ENCODE assay signal across 21 mouse cellular contexts in genomic region chr19:10221585-10221984, GRCm38 (mm10). TPM values are rescaled to one million over a fixed set of nuclear protein-coding genes. Genes with fewer than 3 reads are reported as not detected.
DNase-seq lines count a peak whose midpoint lies in the region; ATAC-seq lines count a peak whose summit lies in the region.
"Had no signal": no experiment of that assay in that cellular context is flagged by ENCODE, and none has a peak within 500 bp of the region (broad histone marks: within the 10 kb centered on the region; RNA-seq: fewer than 3 reads in every experiment).

No protein-coding gene starts in this region.

- H3K4me3 ChIP-seq in hindbrain, embryonic 16.5 days (ENCODE audit: low read length) = no peak overlapping the region
- H3K4me3 ChIP-seq in hindbrain, embryonic 10.5 days = no peak overlapping the region
- no peak overlapping the region for H3K4me3 ChIP-seq in limb, embryonic 11.5 days (ENCODE audit: low read depth, low read length)
- no peak overlapping the region for H3K4me3 ChIP-seq in limb, embryonic 10.5 days
- H3K4me3 ChIP-seq in embryonic facial prominence, embryonic 10.5 days = no peak overlapping the region
- H3K4me3 ChIP-seq: erythroblast, embryonic 14.5 days; forebrain, embryonic 15.5 days; heart, adult 2 months; midbrain, embryonic 10.5 days; stomach, embryonic 15.5 days had no signal

- DNase-seq in hindbrain, embryonic 10.5 days (ENCODE audit: low spot score) = no peak
- DNase-seq in limb, embryonic 11.5 days (ENCODE audit: low spot score) = peak; percentile 38
- no peak for DNase-seq in limb, embryonic 10.5 days (ENCODE audit: low spot score)
- DNase-seq in R1 (ENCODE audit: low read depth, low spot score) = peak; percentile 36
- peak; percentile 55 for DNase-seq in embryonic facial prominence, embryonic 10.5 days (ENCODE audit: low spot score)
- no peak for DNase-seq in adrenal gland, postnatal 14 days
- DNase-seq in thymus, postnatal 10 days (ENCODE audit: low spot score in 2 of 2) = no peak
- DNase-seq: B cell, adult 2 months; cerebellum, adult 9-11 months; gastrocnemius, postnatal 10 days; heart, adult 2 months; lung, adult 2 months; lung, postnatal 36 days; spleen, adult 18-20 months; thymus, adult 2 months had no signal

- no peaks in the 10 kb centered on the region for H3K4me1 ChIP-seq in hindbrain, embryonic 16.5 days (ENCODE audit: control insufficient read depth, insufficient read depth, low read depth, low read length)
- peaks cover 42% of the 10 kb centered on the region for H3K4me1 ChIP-seq in hindbrain, embryonic 10.5 days (replicated peaks)
- peaks cover 10% of the 10 kb centered on the region; the same call in 1 of the 2 replicates for H3K4me1 ChIP-seq in limb, embryonic 11.5 days (ENCODE audit: control insufficient read depth, insufficient read depth, low read length)
- peaks cover 33% of the 10 kb centered on the region for H3K4me1 ChIP-seq in limb, embryonic 10.5 days
- H3K4me1 ChIP-seq in embryonic facial prominence, embryonic 10.5 days = peaks cover 44% of the 10 kb centered on the region
- H3K4me1 ChIP-seq: forebrain, embryonic 15.5 days had no signal

- no peaks in the 10 kb centered on the region for H3K27me3 ChIP-seq in hindbrain, embryonic 16.5 days (replicated peaks; ENCODE audit: control insufficient read depth, insufficient read depth, low read length)
- H3K27me3 ChIP-seq in hindbrain, embryonic 10.5 days (ENCODE audit: insufficient read depth, poor library complexity, severe bottlenecking) = 0 out of 2 replicates have a peak, but pooled peaks cover 3% of the 10 kb centered on the region
- no peaks in the 10 kb centered on the region for H3K27me3 ChIP-seq in limb, embryonic 11.5 days (ENCODE audit: control insufficient read depth, insufficient read depth, low read length)
- no peaks in the 10 kb centered on the region for H3K27me3 ChIP-seq in limb, embryonic 10.5 days (ENCODE audit: low read depth, poor library complexity, severe bottlenecking)
- H3K27me3 ChIP-seq in embryonic facial prominence, embryonic 10.5 days (replicated peaks; ENCODE audit: low read depth, poor library complexity, severe bottlenecking) = no peaks in the 10 kb centered on the region; the same call in 1 of the 2 replicates
- H3K27me3 ChIP-seq: forebrain, embryonic 15.5 days; stomach, embryonic 15.5 days had no signal

- no peaks in the 10 kb centered on the region for H3K36me3 ChIP-seq in hindbrain, embryonic 16.5 days (ENCODE audit: control insufficient read depth, insufficient read depth, low read length)
- H3K36me3 ChIP-seq in hindbrain, embryonic 10.5 days = no peaks in the 10 kb centered on the region
- H3K36me3 ChIP-seq in limb, embryonic 11.5 days (ENCODE audit: control insufficient read depth, insufficient read depth, low read length) = no peaks in the 10 kb centered on the region
- peaks cover 24% of the 10 kb centered on the region for H3K36me3 ChIP-seq in limb, embryonic 10.5 days
- 0 out of 2 replicates have a peak, but pooled peaks cover 3% of the 10 kb centered on the region for H3K36me3 ChIP-seq in embryonic facial prominence, embryonic 10.5 days (replicated peaks)
- H3K36me3 ChIP-seq: forebrain, embryonic 15.5 days; midbrain, embryonic 10.5 days had no signal

- H3K4me2 ChIP-seq in hindbrain, embryonic 16.5 days (ENCODE audit: low read length) = no peak overlapping the region
- no peak overlapping the region for H3K4me2 ChIP-seq in limb, embryonic 11.5 days (ENCODE audit: low read depth, severe bottlenecking)
- H3K4me2 ChIP-seq: forebrain, embryonic 15.5 days; stomach, embryonic 15.5 days had no signal

- H3K9ac ChIP-seq in hindbrain, embryonic 16.5 days (ENCODE audit: low read depth, low read length) = no peak overlapping the region
- no peak overlapping the region for H3K9ac ChIP-seq in limb, embryonic 11.5 days (ENCODE audit: low read length)
- H3K9ac ChIP-seq: forebrain, embryonic 15.5 days; stomach, embryonic 15.5 days had no signal

- 62% methylated on average over 4 of the region's 4 CpGs for WGBS in hindbrain, embryonic 16.5 days
- WGBS in hindbrain, embryonic 10.5 days = 68% methylated on average over 4 of the region's 4 CpGs
- 19% methylated on average over 4 of the region's 4 CpGs for WGBS in limb, embryonic 11.5 days
- WGBS in limb, embryonic 10.5 days = 25% methylated on average over 4 of the region's 4 CpGs
- WGBS in embryonic facial prominence, embryonic 10.5 days = 78% methylated on average over 4 of the region's 4 CpGs

- no peak overlapping the region for H3K27ac ChIP-seq in hindbrain, embryonic 16.5 days (ENCODE audit: low read depth, low read length)
- no peak overlapping the region for H3K27ac ChIP-seq in hindbrain, embryonic 10.5 days
- H3K27ac ChIP-seq in limb, embryonic 11.5 days (replicated peaks; ENCODE audit: low read depth, low read length) = no peak overlapping the region
- H3K27ac ChIP-seq in limb, embryonic 10.5 days = no peak overlapping the region; the same call in 1 of the 2 replicates
- H3K27ac ChIP-seq in embryonic facial prominence, embryonic 10.5 days (replicated peaks) = no peak overlapping the region; the same call in 1 of the 2 replicates
- H3K27ac ChIP-seq: forebrain, embryonic 15.5 days; heart, adult 2 months had no signal

- ATAC-seq in hindbrain, embryonic 16.5 days = 0 out of 2 replicates have a peak, but pooled peaks have one; percentile 25
- ATAC-seq in limb, embryonic 11.5 days (ENCODE audit: insufficient number of reproducible peaks, low FRiP score, low TSS enrichment, low read depth) = no peak
- ATAC-seq: forebrain, embryonic 15.5 days; Patski had no signal

- no peaks in the 10 kb centered on the region for H3K9me3 ChIP-seq in hindbrain, embryonic 16.5 days (ENCODE audit: control insufficient read depth, low read length)
- no peaks in the 10 kb centered on the region for H3K9me3 ChIP-seq in hindbrain, embryonic 10.5 days
- H3K9me3 ChIP-seq in limb, embryonic 11.5 days (ENCODE audit: control insufficient read depth, low read length) = no peaks in the 10 kb centered on the region
- H3K9me3 ChIP-seq in limb, embryonic 10.5 days (replicated peaks) = no peaks in the 10 kb centered on the region
- H3K9me3 ChIP-seq in embryonic facial prominence, embryonic 10.5 days = no peaks in the 10 kb centered on the region
- H3K9me3 ChIP-seq: forebrain, embryonic 15.5 days; midbrain, embryonic 10.5 days; stomach, embryonic 15.5 days had no signal

RNA-seq across cellular contexts. Expression of gene Fen1, which starts 17.6 kb away (rescaled TPM):
- polyA plus RNA-seq in hindbrain, embryonic 16.5 days (2015; fragmentation: Nextera tagmentation; extraction: Ambion mirVana) = 27.6 and 29.4 TPM in 2 replicates
- 135 and 181 TPM in 2 replicates for polyA plus RNA-seq in hindbrain, embryonic 10.5 days (2016; fragmentation: Nextera tagmentation; extraction: Ambion mirVana)
- polyA plus RNA-seq in limb, embryonic 11.5 days (2014; fragmentation: Nextera tagmentation; extraction: Ambion mirVana) = 135 and 140 TPM in 2 replicates
- polyA plus RNA-seq in limb, embryonic 10.5 days (2016; fragmentation: Nextera tagmentation; extraction: Ambion mirVana) = 188 and 204 TPM in 2 replicates
- polyA plus RNA-seq in embryonic facial prominence, embryonic 10.5 days (2016; fragmentation: Nextera tagmentation; extraction: Ambion mirVana) = 183 and 199 TPM in 2 replicates
- total RNA-seq in adrenal gland, postnatal 14 days (2021) = 20.6 and 21.7 TPM in 2 replicates

RNA-seq across cellular contexts. Expression of gene Tmem258, which starts 17.8 kb away (rescaled TPM):
- polyA plus RNA-seq in hindbrain, embryonic 16.5 days (2015; fragmentation: Nextera tagmentation; extraction: Ambion mirVana) = 281 and 311 TPM in 2 replicates
- polyA plus RNA-seq in hindbrain, embryonic 10.5 days (2016; fragmentation: Nextera tagmentation; extraction: Ambion mirVana) = 387 and 389 TPM in 2 replicates
- polyA plus RNA-seq in limb, embryonic 11.5 days (2014; fragmentation: Nextera tagmentation; extraction: Ambion mirVana) = 419 and 442 TPM in 2 replicates
- polyA plus RNA-seq in limb, embryonic 10.5 days (2016; fragmentation: Nextera tagmentation; extraction: Ambion mirVana) = 420 and 432 TPM in 2 replicates
- polyA plus RNA-seq in embryonic facial prominence, embryonic 10.5 days (2016; fragmentation: Nextera tagmentation; extraction: Ambion mirVana) = 379 and 394 TPM in 2 replicates
- total RNA-seq in adrenal gland, postnatal 14 days (2021) = 161 and 170 TPM in 2 replicates

RNA-seq across cellular contexts. Expression of gene Myrf, which starts 19.0 kb away (rescaled TPM):
- 0.95 and 1.1 TPM in 2 replicates for polyA plus RNA-seq in hindbrain, embryonic 16.5 days (2015; fragmentation: Nextera tagmentation; extraction: Ambion mirVana)
- 2.1 and 2.7 TPM in 2 replicates for polyA plus RNA-seq in hindbrain, embryonic 10.5 days (2016; fragmentation: Nextera tagmentation; extraction: Ambion mirVana)
- 4.4 and 4.6 TPM in 2 replicates for polyA plus RNA-seq in limb, embryonic 11.5 days (2014; fragmentation: Nextera tagmentation; extraction: Ambion mirVana)
- 6.8 and 8.4 TPM in 2 replicates for polyA plus RNA-seq in limb, embryonic 10.5 days (2016; fragmentation: Nextera tagmentation; extraction: Ambion mirVana)
- 4.2 TPM in 2 replicates for polyA plus RNA-seq in embryonic facial prominence, embryonic 10.5 days (2016; fragmentation: Nextera tagmentation; extraction: Ambion mirVana)
- total RNA-seq in adrenal gland, postnatal 14 days (2021) = 2.6 and 4.7 TPM in 2 replicates

RNA-seq across cellular contexts. Expression of gene Fads1, which starts 38.9 kb away (rescaled TPM):
- 169 and 177 TPM in 2 replicates for polyA plus RNA-seq in hindbrain, embryonic 16.5 days (2015; fragmentation: Nextera tagmentation; extraction: Ambion mirVana)
- polyA plus RNA-seq in hindbrain, embryonic 10.5 days (2016; fragmentation: Nextera tagmentation; extraction: Ambion mirVana) = 162 and 170 TPM in 2 replicates
- polyA plus RNA-seq in limb, embryonic 11.5 days (2014; fragmentation: Nextera tagmentation; extraction: Ambion mirVana) = 138 and 145 TPM in 2 replicates
- polyA plus RNA-seq in limb, embryonic 10.5 days (2016; fragmentation: Nextera tagmentation; extraction: Ambion mirVana) = 142 and 155 TPM in 2 replicates
- polyA plus RNA-seq in embryonic facial prominence, embryonic 10.5 days (2016; fragmentation: Nextera tagmentation; extraction: Ambion mirVana) = 151 and 156 TPM in 2 replicates
- total RNA-seq in adrenal gland, postnatal 14 days (2021) = 324 and 362 TPM in 2 replicates

Comparison
In these comparisons a context has a peak if more than half of its experiments do, and no peak if none do; other contexts are left out.
1. DNase-seq: peak in limb, embryonic 11.5 days (single experiment), R1 (single experiment) and embryonic facial prominence, embryonic 10.5 days (single experiment); none in hindbrain, embryonic 10.5 days (single experiment), limb, embryonic 10.5 days (single experiment), adrenal gland, postnatal 14 days (single experiment) and thymus, postnatal 10 days (0 of 2).